Mouse (Mus musculus): ENCODE results near the gene Arid3a.

Gene Arid3a

GRCm38 (mm10) chr10:79995636-79996035 is 68.8 kb downstream of the Arid3a start:
- DNase-seq (ENCODE audit: low spot score): no peak

- DNase-seq (ENCODE audit: low spot score): peak; percentile 97
Measured at GRCm38 (mm10) chr10:79996272-79997033, 69.6 kb downstream of the Arid3a start, which contains the start of gene Abca7. Gene Abca7 (plus strand): TSS chr10:79996494.

GRCm38 (mm10) chr10:79997034-79997760 is 70.4 kb downstream of the Arid3a start:
- peak; percentile 59 for DNase-seq (ENCODE audit: low spot score)

GRCm38 (mm10) chr10:79997819-79998218 is 71.0 kb downstream of the Arid3a start:
- DNase-seq (ENCODE audit: low spot score): no peak

DNA sequence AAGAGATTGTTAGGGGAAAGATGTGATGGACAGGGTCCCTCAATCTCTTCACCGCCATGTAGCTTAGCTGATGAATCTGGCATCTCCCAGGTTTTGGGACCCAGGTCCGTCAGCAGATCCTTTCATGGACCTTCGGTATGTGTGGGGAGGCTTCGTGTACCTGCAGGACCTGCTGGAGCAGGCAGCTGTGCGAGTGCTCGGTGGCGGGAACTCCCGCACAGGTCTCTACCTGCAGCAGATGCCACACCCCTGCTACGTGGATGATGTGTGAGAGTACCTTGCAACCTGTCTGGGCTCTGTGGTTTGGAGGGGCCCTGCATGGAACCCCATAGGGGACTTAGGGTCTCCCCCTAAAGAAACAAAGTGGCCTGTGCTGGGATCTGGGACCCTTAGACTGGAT is 75.1 kb downstream of the Arid3a start:
- no peak for DNase-seq (ENCODE audit: low spot score)

- no peak for DNase-seq (ENCODE audit: low spot score)
Measured at GRCm38 (mm10) chr10:80002829-80003228, 76.0 kb downstream of the Arid3a start.

GRCm38 (mm10) chr10:80003374-80004232 is 76.8 kb downstream of the Arid3a start:
- DNase-seq (ENCODE audit: low spot score): peak; percentile 50

DNA sequence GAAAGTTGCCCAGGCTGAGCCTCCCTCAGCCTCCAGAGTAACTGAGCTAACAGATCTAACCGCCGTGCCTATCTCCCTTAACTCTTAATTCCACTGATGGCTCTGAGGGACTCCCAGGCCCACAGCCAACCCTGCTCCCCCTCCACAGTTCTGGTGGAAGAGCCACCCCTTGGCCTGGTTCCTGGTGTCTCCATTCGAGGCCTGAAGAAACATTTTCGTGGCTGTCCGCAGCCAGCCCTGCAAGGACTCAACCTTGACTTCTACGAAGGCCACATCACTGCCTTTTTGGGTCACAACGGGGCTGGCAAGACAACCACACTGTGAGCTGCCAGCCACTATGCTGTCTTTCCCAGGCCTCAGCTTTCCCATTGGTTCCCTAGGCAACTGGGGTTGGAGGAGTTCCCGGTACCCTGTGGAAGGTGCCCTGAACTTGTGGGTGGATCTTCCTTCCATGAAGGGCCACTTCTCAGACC is 77.4 kb downstream of the Arid3a start:
- no peak for DNase-seq (ENCODE audit: low spot score)
